Mouse (Mus musculus) kidney, adult 2 months (tissue): ENCODE data around the gene Srgap1.

ENCODE experiments used
- CTCF ChIP-seq: fragments of 200-500 bp; conservative IDR thresholded peaks from 2 replicates; pipeline ENCODE4 v1.5.1; 2011; ENCODE audit warnings: low read depth, mild to moderate bottlenecking, control low read depth, low read length, moderate library complexity, mixed read lengths; ENCODE audit not compliant: insufficient read depth, insufficient read length
- POLR2A ChIP-seq: fragments of 200-500 bp; IDR thresholded peaks from one replicate; pipeline ENCODE4 v1.6.1; 2011; ENCODE audit warnings: low read depth, low read length, control low read depth

GRCm38 (mm10) chr10:121970912-121971311 is 76.2 kb downstream of the Srgap1 start:
- TF ChIP-seq CTCF (no peak), POLR2A (no peak)
